In genomic region chr8:46550058-46550457, GRCm38 (mm10) we compare ENCODE assay signal across 25 mouse cellular contexts. TPM values are rescaled to one million over a fixed set of nuclear protein-coding genes. Genes with fewer than 3 reads are reported as not detected.
DNase-seq lines count a peak whose midpoint lies in the region; ATAC-seq and TF ChIP-seq lines count a peak whose summit lies in the region.
"Had no signal": no experiment of that assay in that cellular context is flagged by ENCODE, and none has a peak within 500 bp of the region (broad histone marks: within the 10 kb centered on the region; RNA-seq: fewer than 3 reads in every experiment).

No protein-coding gene starts in this region.

- TF ChIP-seq RAD21 in CH12.LX (IDR thresholded peaks at IDR 0.05; ENCODE audit: low read depth, low read length): no peak

- H3K27ac ChIP-seq in liver, adult 2 months (replicated peaks; ENCODE audit: insufficient read depth, low read depth, low read length): no peak overlapping the region
- H3K27ac ChIP-seq in liver, embryonic 11.5 days (ENCODE audit: low read depth, low read length): no peak overlapping the region
- H3K27ac ChIP-seq in CH12.LX (ENCODE audit: insufficient read depth, low read depth): no peak overlapping the region
- H3K27ac ChIP-seq in liver, embryonic 14.5 days: peak overlapping the region; percentile 21; the same call in 1 of the 2 replicates
- H3K27ac ChIP-seq: embryonic facial prominence, embryonic 10.5 days; hindbrain, postnatal 0 days; midbrain, embryonic 12.5 days had no signal

- peak; percentile 41; the same call in 1 of the 2 replicates for TF ChIP-seq EP300 in CH12.LX (IDR thresholded peaks at IDR 0.05; ENCODE audit: low read length)
- no peak for TF ChIP-seq EP300 in liver, embryonic 14.5 days (IDR thresholded peaks at IDR 0.05; ENCODE audit: low read depth)

- peak; percentile 12 for DNase-seq in liver, adult 2 months (ENCODE audit: extremely low read depth, low read depth, low spot score)
- no peak for DNase-seq in liver, embryonic 11.5 days (ENCODE audit: low spot score)
- peak; percentile 87 for DNase-seq in CH12.LX (ENCODE audit: extremely low read depth)
- no peak for DNase-seq in liver, embryonic 14.5 days (ENCODE audit: low read depth in 3 of 3, low spot score in 3 of 3)
- DNase-seq in kidney, adult 11 months: no peak
- no peak for DNase-seq in neural tube, embryonic 10.5 days (ENCODE audit: extremely low spot score, low spot score)
- DNase-seq in adrenal gland, adult 8-10 months: no peak
- DNase-seq: adrenal gland, adult 2 months; cerebellum, adult 11-12 months; cerebellum, postnatal 10 days; gastrocnemius, postnatal 25 days; heart, adult 18-20 months; heart, postnatal 10 days; kidney, adult 18-20 months; kidney, postnatal 14 days; layer of hippocampus, postnatal 36 days; lung, adult 2 months; right cerebral cortex, postnatal 14 days; spleen, adult 18-20 months; thymus, postnatal 25 days had no signal

- H3K27me3 ChIP-seq in liver, adult 2 months (ENCODE audit: control insufficient read depth, insufficient read depth, low read length): no peaks in the 10 kb centered on the region
- no peaks in the 10 kb centered on the region for H3K27me3 ChIP-seq in liver, embryonic 11.5 days (replicated peaks; ENCODE audit: control insufficient read depth, insufficient read depth, low read length)
- H3K27me3 ChIP-seq in CH12.LX (replicated peaks): no peaks in the 10 kb centered on the region
- no peaks in the 10 kb centered on the region for H3K27me3 ChIP-seq in liver, embryonic 14.5 days (ENCODE audit: control insufficient read depth, insufficient read depth, low read length)
- H3K27me3 ChIP-seq: heart, embryonic 12.5 days; midbrain, embryonic 12.5 days had no signal

- no peak for TF ChIP-seq POLR2A in liver, adult 2 months (IDR thresholded peaks at IDR 0.05; ENCODE audit: extremely low read depth, insufficient read depth, low read length)
- TF ChIP-seq POLR2A in CH12.LX (IDR thresholded peaks at IDR 0.05; ENCODE audit: low read depth, low read length): peak; percentile 66

- dilution Hi-C loops in CH12.LX (cut with MboI; ENCODE audit: extremely low pct_ligation_motif_present, extremely low pct_unique_long_range_greater_than_20kb, low sequenced_read_pairs): no loop called here

- H3K4me3 ChIP-seq in liver, adult 2 months (ENCODE audit: insufficient read depth, low read depth, low read length): no peak overlapping the region
- H3K4me3 ChIP-seq in liver, embryonic 11.5 days (ENCODE audit: low read depth, low read length): no peak overlapping the region
- H3K4me3 ChIP-seq in CH12.LX (replicated peaks in 1 of 3; ENCODE audit: low read depth in 2 of 3, low read length in 2 of 3, poor library complexity in 1 of 3): peak overlapping the region in 2 of 3 experiments; percentile 24 to 49
- H3K4me3 ChIP-seq in liver, embryonic 14.5 days (ENCODE audit: insufficient read depth in 1 of 2, low read depth in 2 of 2, low read length in 2 of 2): no peak overlapping the region
- H3K4me3 ChIP-seq: heart, embryonic 12.5 days; midbrain, embryonic 12.5 days had no signal

- H3K9me3 ChIP-seq in liver, embryonic 11.5 days (ENCODE audit: control insufficient read depth, low read length): no peaks in the 10 kb centered on the region
- H3K9me3 ChIP-seq in CH12.LX (replicated peaks; ENCODE audit: low read length): no peaks in the 10 kb centered on the region
- no peaks in the 10 kb centered on the region for H3K9me3 ChIP-seq in liver, embryonic 14.5 days (ENCODE audit: control insufficient read depth, low read length)
- H3K9me3 ChIP-seq: embryonic facial prominence, embryonic 10.5 days; heart, embryonic 12.5 days; midbrain, embryonic 12.5 days had no signal

- H3K9ac ChIP-seq in liver, adult 2 months (ENCODE audit: low read depth, low read length): no peak overlapping the region
- H3K9ac ChIP-seq in liver, embryonic 11.5 days (ENCODE audit: low read depth, low read length): no peak overlapping the region
- 0 out of 2 replicates have a peak overlapping the region, but pooled peaks have one; percentile 44 for H3K9ac ChIP-seq in CH12.LX (ENCODE audit: insufficient read depth, low read depth)
- H3K9ac ChIP-seq in liver, embryonic 14.5 days (replicated peaks): no peak overlapping the region
- H3K9ac ChIP-seq: heart, embryonic 12.5 days; midbrain, embryonic 12.5 days had no signal

- ATAC-seq in liver, embryonic 11.5 days (replicated peaks; ENCODE audit: low FRiP score): no peak
- ATAC-seq in liver, embryonic 14.5 days (ENCODE audit: insufficient read depth): no peak
- ATAC-seq: forebrain, embryonic 16.5 days; hindbrain, postnatal 0 days had no signal

- WGBS in liver, adult 2 months: 77% methylated on average over 8 of the region's 8 CpGs
- 87% methylated on average over 8 of the region's 8 CpGs for WGBS in liver, embryonic 11.5 days
- 82% methylated on average over 8 of the region's 8 CpGs for WGBS in liver, embryonic 14.5 days (ENCODE audit: insufficient replicate concordance)

- H3K4me2 ChIP-seq in liver, embryonic 11.5 days: no peak overlapping the region
- peak overlapping the region; percentile 55 for H3K4me2 ChIP-seq in CH12.LX (ENCODE audit: insufficient read depth, low read depth, poor library complexity, severe bottlenecking)
- no peak overlapping the region for H3K4me2 ChIP-seq in liver, embryonic 14.5 days (ENCODE audit: low read depth)
- H3K4me2 ChIP-seq: heart, embryonic 12.5 days; midbrain, embryonic 12.5 days had no signal

- peaks cover 3% of the 10 kb centered on the region; the same call in 1 of the 2 replicates for H3K4me1 ChIP-seq in liver, adult 2 months (ENCODE audit: control insufficient read depth, insufficient read depth, low read length)
- peaks cover 18% of the 10 kb centered on the region for H3K4me1 ChIP-seq in liver, embryonic 11.5 days (replicated peaks; ENCODE audit: control insufficient read depth, insufficient read depth, low read length)
- H3K4me1 ChIP-seq in CH12.LX (ENCODE audit: control insufficient read depth in 1 of 2, insufficient read depth in 2 of 2): peaks cover 4 to 46% of the 10 kb centered on the region in 2 experiments
- H3K4me1 ChIP-seq in liver, embryonic 14.5 days (replicated peaks; ENCODE audit: control insufficient read depth in 2 of 2, insufficient read depth in 2 of 2, low read length in 1 of 2): peaks cover 26 to 43% of the 10 kb centered on the region in 2 experiments

- H3K36me3 ChIP-seq in liver, adult 2 months (ENCODE audit: control insufficient read depth, insufficient read depth, low read length): no peaks in the 10 kb centered on the region
- 0 out of 2 replicates have a peak, but pooled peaks cover 2% of the 10 kb centered on the region for H3K36me3 ChIP-seq in liver, embryonic 11.5 days (ENCODE audit: control insufficient read depth, insufficient read depth, low read length)
- peaks cover 0 to 5% of the 10 kb centered on the region in 2 experiments for H3K36me3 ChIP-seq in CH12.LX (replicated peaks in 1 of 2; ENCODE audit: control insufficient read depth in 1 of 2, insufficient read depth in 1 of 2, low read length in 1 of 2)
- H3K36me3 ChIP-seq in liver, embryonic 14.5 days (replicated peaks; ENCODE audit: control insufficient read depth, insufficient read depth, low read depth): no peaks in the 10 kb centered on the region; the same call in 1 of the 2 replicates
- H3K36me3 ChIP-seq: heart, embryonic 12.5 days had no signal

- no peak for TF ChIP-seq CTCF in liver, adult 2 months (IDR thresholded peaks at IDR 0.05; ENCODE audit: low read depth, low read length)
- no peak for TF ChIP-seq CTCF in CH12.LX (conservative IDR thresholded peaks at IDR 0.05 in 1 of 2, IDR thresholded peaks at IDR 0.05 in 1 of 2; ENCODE audit: low read depth in 2 of 2, low read length in 2 of 2)
- TF ChIP-seq CTCF in liver, embryonic 14.5 days (IDR thresholded peaks at IDR 0.05; ENCODE audit: low read depth): no peak

- H3K79me2 ChIP-seq in liver, adult 2 months (ENCODE audit: control insufficient read depth, insufficient read depth, low read length): no peaks in the 10 kb centered on the region
- no peaks in the 10 kb centered on the region; the same call in 1 of the 2 replicates for H3K79me2 ChIP-seq in CH12.LX (replicated peaks; ENCODE audit: control insufficient read depth, extremely low read depth, insufficient read depth, poor library complexity, severe bottlenecking)

- in situ Hi-C loops in CH12.LX (cut with MboI; ENCODE audit: low pct_ligation_motif_present, low pct_unique_long_range_greater_than_20kb, low sequenced_read_pairs): loop anchor here (25.0 kb wide), 1 partner anchor 837 kb away; no protein-coding TSS in a partner anchor

TF ChIP-seq in CH12.LX, 34 proteins besides CTCF, POLR2A, EP300 and RAD21 (continues in another document):
- peak; percentile 65 for TF ChIP-seq ETS1 (conservative IDR thresholded peaks at IDR 0.05; ENCODE audit: low read depth, low read length)
- no peak for TF ChIP-seq KAT2A (IDR thresholded peaks at IDR 0.05; ENCODE audit: insufficient replicate concordance, low read length)
- 0 out of 2 replicates have a peak, but pooled peaks have one; percentile 73 for TF ChIP-seq MAZ (IDR thresholded peaks at IDR 0.05; ENCODE audit: low read depth, low read length)
- no peak for TF ChIP-seq CHD1 (IDR thresholded peaks at IDR 0.05; ENCODE audit: low read depth, low read length)
- TF ChIP-seq IRF4 (IDR thresholded peaks at IDR 0.05; ENCODE audit: low read depth, low read length): peak; percentile 43; the same call in 1 of the 2 replicates
- peak; percentile 86 for TF ChIP-seq MEF2A (IDR thresholded peaks at IDR 0.05; ENCODE audit: borderline replicate concordance, low read depth, low read length)
- TF ChIP-seq USF1 (IDR thresholded peaks at IDR 0.05; ENCODE audit: low read depth, low read length): no peak
- peak; percentile 43; the same call in 1 of the 2 replicates for TF ChIP-seq ELF1 (IDR thresholded peaks at IDR 0.05; ENCODE audit: low read depth, low read length)
- no peak for TF ChIP-seq ZC3H11A (IDR thresholded peaks at IDR 0.05; ENCODE audit: low read depth, low read length)
- TF ChIP-seq MYC (IDR thresholded peaks at IDR 0.05; ENCODE audit: low read depth, low read length): 0 out of 2 replicates have a peak, but pooled peaks have one; percentile 50
- TF ChIP-seq BHLHE40 (IDR thresholded peaks at IDR 0.05; ENCODE audit: low read depth, low read length): peak; percentile 57
- TF ChIP-seq SIN3A (IDR thresholded peaks at IDR 0.05; ENCODE audit: low read length): peak; percentile 79
- no peak for TF ChIP-seq ZMIZ1 (IDR thresholded peaks at IDR 0.05; ENCODE audit: low read depth, low read length)

RNA-seq across cellular contexts. Expression of gene Cenpu, which starts 1.8 kb away (rescaled TPM):
- total RNA-seq in liver, adult 2 months (2014; rRNA removed): 0.47 and 0.65 TPM in 2 replicates
- polyA plus RNA-seq in liver, adult 2 months (2012; rRNA removed): 0.15 and 0.44 TPM in 2 replicates
- polyA plus RNA-seq in liver, embryonic 11.5 days (2014; fragmentation: Nextera tagmentation; extraction: Ambion mirVana): 22.0 and 29.8 TPM in 2 replicates
- total RNA-seq in CH12.LX (2012; rRNA removed): 7.8 and 16.7 TPM in 2 replicates
- total RNA-seq in CH12.LX (2014; rRNA removed): 26.8 and 32.4 TPM in 2 replicates
- polyA plus RNA-seq in CH12.LX (2012; ENCODE audit: insufficient read length, low read depth): 27.7 and 28.3 TPM in 2 replicates
- polyA plus RNA-seq in liver, embryonic 14.5 days (2012; rRNA removed): 4.6 and 8.9 TPM in 2 replicates
- 16.5 and 16.6 TPM in 2 replicates for polyA plus RNA-seq in liver, embryonic 14.5 days (2014; fragmentation: Nextera tagmentation; extraction: Ambion mirVana)
- total RNA-seq in adrenal gland, adult 8-10 months (2022): 1 to 10 TPM in 2 of 4 experiments, under 1 TPM in 2; 0.78 to 1.6 (median 1.3) TPM

Comparison
In these comparisons a context has a peak if more than half of its experiments do, and no peak if none do; other contexts are left out.
1. DNase-seq: peak in liver, adult 2 months (single experiment) and CH12.LX (single experiment); none in liver, embryonic 11.5 days (single experiment), liver, embryonic 14.5 days (0 of 3), kidney, adult 11 months (single experiment), neural tube, embryonic 10.5 days (single experiment) and adrenal gland, adult 8-10 months (single experiment).
2. H3K4me3 ChIP-seq: peak in CH12.LX (2 of 3); none in liver, adult 2 months (single experiment), liver, embryonic 11.5 days (single experiment) and liver, embryonic 14.5 days (0 of 2).